Comparison of ENCODE assay signal across 16 mouse cellular contexts in the genomic region with DNA sequence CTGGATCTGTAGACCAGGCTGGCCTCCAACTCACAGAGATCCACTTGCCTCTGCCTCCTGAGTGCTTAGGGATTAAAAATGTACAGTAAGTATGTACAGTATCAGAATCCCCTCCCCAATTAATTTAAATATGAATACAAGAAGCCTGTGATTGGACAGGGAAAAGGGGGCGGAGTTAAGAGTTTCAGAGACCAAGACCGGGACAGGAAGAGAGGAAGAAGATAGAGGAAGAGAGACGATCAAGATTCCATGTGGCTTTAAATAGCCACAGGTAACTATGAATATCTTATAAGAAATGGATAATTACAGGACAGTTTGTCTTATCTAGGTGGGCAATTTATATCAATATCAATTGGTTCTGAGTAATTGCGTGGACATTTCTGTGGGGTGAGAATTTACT. TPM values are rescaled to one million over a fixed set of nuclear protein-coding genes. Genes with fewer than 3 reads are reported as not detected.
DNase-seq lines count a peak whose midpoint lies in the region; ATAC-seq and TF ChIP-seq lines count a peak whose summit lies in the region.
"Had no signal": no experiment of that assay in that cellular context is flagged by ENCODE, and none has a peak within 500 bp of the region (broad histone marks: within the 10 kb centered on the region; RNA-seq: fewer than 3 reads in every experiment).

No protein-coding gene starts in this region.

- no peaks in the 10 kb centered on the region for H3K36me3 ChIP-seq in ES-E14 (ENCODE audit: control insufficient read depth, insufficient read depth, low read length, poor library complexity, severe bottlenecking)
- H3K36me3 ChIP-seq in hindbrain, embryonic 14.5 days (replicated peaks; ENCODE audit: control insufficient read depth, insufficient read depth), result no peaks in the 10 kb centered on the region
- H3K36me3 ChIP-seq: heart, embryonic 15.5 days; limb, embryonic 13.5 days had no signal

- ATAC-seq in inflammation-experienced regulatory T-cells, adult 6 months, result peak; percentile 14
- no peak for ATAC-seq in hindbrain, embryonic 14.5 days (ENCODE audit: low FRiP score)
- ATAC-seq: forebrain, embryonic 16.5 days; hindbrain, embryonic 16.5 days had no signal

- H3K4me3 ChIP-seq in ES-E14 (ENCODE audit: insufficient read depth in 1 of 2, low read depth in 1 of 2, low read length in 2 of 2, poor library complexity in 1 of 2, severe bottlenecking in 1 of 2), result peak overlapping the region; percentile 41 to 70; a peak in 3 of 4 replicates
- no peak overlapping the region for H3K4me3 ChIP-seq in hindbrain, embryonic 14.5 days (replicated peaks; ENCODE audit: low read length)
- H3K4me3 ChIP-seq: heart, embryonic 15.5 days; limb, embryonic 13.5 days had no signal

- H3K4me1 ChIP-seq in ES-E14 (ENCODE audit: control insufficient read depth in 2 of 2, insufficient read depth in 2 of 2, low read length in 2 of 2, poor library complexity in 1 of 2), result peaks cover 3 to 5% of the 10 kb centered on the region in 2 experiments; a peak in 3 of 4 replicates
- H3K4me1 ChIP-seq in hindbrain, embryonic 14.5 days (replicated peaks; ENCODE audit: control insufficient read depth, insufficient read depth, low read length), result peaks cover 7% of the 10 kb centered on the region

- peak; percentile 73 for DNase-seq in CD4-positive, CD25-positive, alpha-beta regulatory T cell, adult 2 months (ENCODE audit: low read depth, low spot score)
- peak; percentile 85 for DNase-seq in ES-E14 (ENCODE audit: low read depth, low spot score)
- DNase-seq in retina, embryonic 14.5 days (ENCODE audit: low spot score), result peak; percentile 17
- no peak for DNase-seq in hindbrain, embryonic 14.5 days (ENCODE audit: low spot score)
- no peak for DNase-seq in frontal cortex, postnatal 10 days (ENCODE audit: low spot score in 2 of 2)
- no peak for DNase-seq in left cerebral cortex, postnatal 4 days
- DNase-seq: cerebellum, postnatal 25 days; gastrocnemius, postnatal 36 days; kidney, postnatal 10 days; layer of hippocampus, postnatal 36 days; thymus, postnatal 4 days had no signal

- H3K9ac ChIP-seq in ES-E14 (ENCODE audit: insufficient read depth, low read depth, low read length, poor library complexity, severe bottlenecking), result no peak overlapping the region
- no peak overlapping the region for H3K9ac ChIP-seq in hindbrain, embryonic 14.5 days
- H3K9ac ChIP-seq: heart, embryonic 15.5 days; limb, embryonic 13.5 days had no signal

- 55% methylated on average over 4 of the region's 4 CpGs for WGBS in hindbrain, embryonic 14.5 days

- no peaks in the 10 kb centered on the region for H3K9me3 ChIP-seq in ES-E14 (ENCODE audit: control insufficient read depth, insufficient read depth, low read depth, low read length)
- no peaks in the 10 kb centered on the region for H3K9me3 ChIP-seq in hindbrain, embryonic 14.5 days (ENCODE audit: control insufficient read depth, low read length)
- H3K9me3 ChIP-seq: heart, embryonic 15.5 days; limb, embryonic 13.5 days had no signal

- intact Hi-C loops in left cerebral cortex, postnatal 4 days (cut with DNase I), result no loop called here

- no peak overlapping the region for H3K4me2 ChIP-seq in hindbrain, embryonic 14.5 days (replicated peaks)
- H3K4me2 ChIP-seq: heart, embryonic 15.5 days; limb, embryonic 13.5 days had no signal

- no peaks in the 10 kb centered on the region; the same call in none of the 2 replicates for H3K27me3 ChIP-seq in hindbrain, embryonic 14.5 days (ENCODE audit: control insufficient read depth, insufficient read depth, low read length)

- in situ Hi-C loops in ES-E14 (cut with MboI; ENCODE audit: low sequenced_read_pairs in 2 of 2, unreplicated experiment in 2 of 2), result no loop called here

- no peak overlapping the region for H3K27ac ChIP-seq in ES-E14 (ENCODE audit: insufficient read depth, low read depth, low read length, poor library complexity, severe bottlenecking)
- H3K27ac ChIP-seq in hindbrain, embryonic 14.5 days, result no peak overlapping the region
- H3K27ac ChIP-seq: heart, embryonic 15.5 days; limb, embryonic 13.5 days had no signal

TF ChIP-seq in ES-E14, 5 proteins besides CTCF, POLR2A, EP300 and RAD21:
- TF ChIP-seq ZNF384 (IDR thresholded peaks at IDR 0.05; ENCODE audit: low read depth, low read length) (no peak), ZC3H11A (IDR thresholded peaks at IDR 0.05; ENCODE audit: borderline replicate concordance, low read depth, low read length) (no peak), CHD2 (IDR thresholded peaks at IDR 0.05; ENCODE audit: low read depth, low read length) (no peak), HCFC1 (IDR thresholded peaks at IDR 0.05; ENCODE audit: borderline replicate concordance, insufficient read depth, low read length) (no peak), MAFK (IDR thresholded peaks at IDR 0.05; ENCODE audit: insufficient read depth, low read depth, low read length) (no peak)

RNA-seq across cellular contexts. Expression of a gene that starts 2.0 kb away (rescaled TPM):
- total RNA-seq in ES-E14 (2012; rRNA removed), result 25.3 and 30.2 TPM in 2 replicates
- polyA plus RNA-seq in inflammation-experienced regulatory T-cells, adult 6 months (2017; shearing (Covaris generic)), result 1 to 10 TPM; 6.1 to 7.4 (median 7.4) TPM
- polyA plus RNA-seq in hindbrain, embryonic 14.5 days (2014; fragmentation: Nextera tagmentation; extraction: Ambion mirVana), result 8.1 and 9.1 TPM in 2 replicates
- 10 to 100 TPM; 21.3 to 21.6 TPM for total RNA-seq in left cerebral cortex, postnatal 4 days (2021)

RNA-seq across cellular contexts. Expression of a gene that starts 3.4 kb away (rescaled TPM):
- 211 and 247 TPM in 2 replicates for total RNA-seq in ES-E14 (2012; rRNA removed)
- polyA plus RNA-seq in inflammation-experienced regulatory T-cells, adult 6 months (2017; shearing (Covaris generic)), result 10 to 100 TPM; 21.3 to 26.7 (median 25.5) TPM
- 79.2 and 91.1 TPM in 2 replicates for polyA plus RNA-seq in hindbrain, embryonic 14.5 days (2014; fragmentation: Nextera tagmentation; extraction: Ambion mirVana)
- total RNA-seq in left cerebral cortex, postnatal 4 days (2021), result 100 to 1,000 TPM in 1 of 2 experiments, 10 to 100 TPM in 1; 98.4 to 108 TPM

RNA-seq across cellular contexts. Expression of a gene that starts 26.6 kb away (rescaled TPM):
- total RNA-seq in ES-E14 (2012; rRNA removed), result 2.6 TPM in 1 of 2 replicates, not detected in the other
- not detected for polyA plus RNA-seq in inflammation-experienced regulatory T-cells, adult 6 months (2017; shearing (Covaris generic))
- not detected in 2 replicates for polyA plus RNA-seq in hindbrain, embryonic 14.5 days (2014; fragmentation: Nextera tagmentation; extraction: Ambion mirVana)
- total RNA-seq in left cerebral cortex, postnatal 4 days (2021), result not detected
- total RNA-seq: gastrocnemius, postnatal 36 days; layer of hippocampus, postnatal 36 days had no signal
- polyA plus RNA-seq: forebrain, embryonic 16.5 days; hindbrain, embryonic 16.5 days had no signal

RNA-seq across cellular contexts. Expression of a gene that starts 32.0 kb away (rescaled TPM):
- 32.6 and 35.5 TPM in 2 replicates for total RNA-seq in ES-E14 (2012; rRNA removed)
- 10 to 100 TPM; 16.3 to 18.2 (median 17.2) TPM for polyA plus RNA-seq in inflammation-experienced regulatory T-cells, adult 6 months (2017; shearing (Covaris generic))
- polyA plus RNA-seq in hindbrain, embryonic 14.5 days (2014; fragmentation: Nextera tagmentation; extraction: Ambion mirVana), result 13.0 and 13.3 TPM in 2 replicates
- total RNA-seq in left cerebral cortex, postnatal 4 days (2021), result 10 to 100 TPM; 43.2 to 44.0 TPM

Comparison
In these comparisons a context has a peak if more than half of its experiments do, and no peak if none do; other contexts are left out.
1. DNase-seq: peak in CD4-positive, CD25-positive, alpha-beta regulatory T cell, adult 2 months (single experiment), ES-E14 (single experiment) and retina, embryonic 14.5 days (single experiment); none in hindbrain, embryonic 14.5 days (single experiment), frontal cortex, postnatal 10 days (0 of 2) and left cerebral cortex, postnatal 4 days (single experiment).